Mouse (Mus musculus) C2C12 (cell line): ENCODE data around the gene Ern2.
A peak's percentile ranks its signal among the peaks of the same experiment; 100 is the strongest.

ENCODE experiments used
- CEBPB ChIP-seq: IDR thresholded peaks from one replicate; pipeline ENCODE4 v1.6.1; 2011; ENCODE audit warnings: low read depth, mild to moderate bottlenecking, control low read depth, moderate library complexity
- CTCF ChIP-seq: IDR thresholded peaks from one replicate; pipeline ENCODE4 v1.5.1; 2011; ENCODE audit not compliant: control insufficient read depth, insufficient read depth, insufficient read length
- USF1 ChIP-seq: IDR thresholded peaks from one replicate; pipeline ENCODE4 v1.6.1; 2011; ENCODE audit warnings: low read depth, mild to moderate bottlenecking, control low read depth, moderate library complexity

DNA sequence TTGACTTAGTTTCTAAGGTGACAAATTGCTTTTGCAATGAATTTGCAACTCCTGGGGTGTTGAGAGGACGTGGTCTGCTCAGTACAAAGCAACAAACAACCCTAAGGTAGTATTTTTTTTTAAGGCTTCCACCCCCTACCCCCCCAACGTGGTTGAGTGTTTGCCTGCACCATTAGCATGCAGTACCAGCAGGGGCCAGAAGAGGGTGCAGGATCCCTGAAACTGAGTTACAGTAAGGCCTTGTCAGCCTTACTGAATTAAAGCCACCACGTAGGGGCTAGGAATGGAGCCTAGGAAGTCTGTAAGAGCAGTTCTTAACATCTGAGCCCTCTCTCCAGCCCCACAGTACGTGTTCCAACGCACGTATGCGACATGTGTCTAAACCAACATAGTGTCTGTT, 3.5 kb upstream of the Ern2 start:
- TF ChIP-seq USF1 (no peak), CTCF (peak; percentile 8), CEBPB (no peak)
